Mouse (Mus musculus): Measurements from ENCODE around the gene Arhgef1. TPM values are rescaled to one million over a fixed set of nuclear protein-coding genes. Genes with fewer than 3 reads are reported as not detected.
A peak's percentile ranks its signal among the peaks of the same experiment; 100 is the strongest.

Arhgef1 gene
- total and polyA plus RNA-seq, 3 experiments, result 17.8 to 128 (median 37.8) TPM

DNA sequence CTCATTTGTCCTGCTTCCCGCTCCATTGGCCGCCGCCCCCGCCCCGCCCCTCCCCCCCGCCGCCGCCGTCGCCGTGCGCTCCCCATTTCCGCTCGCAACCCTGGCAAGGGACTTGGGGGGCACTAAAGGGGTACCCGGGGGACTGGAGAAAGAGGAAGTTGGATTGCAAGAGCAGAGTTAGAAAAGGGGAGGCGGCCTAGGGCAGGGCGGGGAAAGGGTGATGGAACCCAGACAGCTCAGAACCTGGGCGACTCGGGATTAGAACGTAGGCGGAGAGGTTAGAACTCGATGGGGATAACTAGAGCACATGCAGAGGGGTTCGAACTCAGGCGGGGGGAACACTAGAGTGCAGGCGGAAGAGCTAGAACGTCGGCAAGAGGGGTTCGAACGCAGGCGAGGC is 51.7 kb downstream of the Arhgef1 start:
- peaks cover 6% of the 10 kb centered on the region for H3K9me3 ChIP-seq (replicated peaks; ENCODE audit: low read length)

DNA sequence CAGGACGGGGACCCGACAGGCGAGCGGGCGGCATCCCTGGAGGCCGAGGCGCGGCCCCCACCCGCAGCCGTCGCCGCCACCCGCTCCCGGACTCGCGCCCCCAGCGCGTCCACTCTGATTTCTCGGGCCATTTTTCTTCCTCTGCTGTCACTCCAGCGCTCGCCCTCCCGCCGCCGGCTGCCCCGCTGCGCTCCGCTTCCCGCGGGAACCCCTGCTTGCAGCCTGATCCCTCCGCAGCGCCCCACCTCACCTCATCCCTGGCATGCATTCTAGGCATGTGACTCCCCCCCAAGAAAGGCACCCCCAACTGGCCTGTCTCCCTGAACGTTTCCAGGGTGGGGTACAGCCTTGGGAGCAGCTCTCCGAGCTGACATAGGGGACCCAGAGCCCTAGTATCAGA is 52.5 kb downstream of the Arhgef1 start:
- peaks cover 61% of the 10 kb centered on the region for H3K27me3 ChIP-seq (replicated peaks)
- dilution Hi-C loops (cut with MboI; ENCODE audit: extremely low pct_ligation_motif_present, extremely low pct_unique_long_range_greater_than_20kb, low sequenced_read_pairs), result no loop called here
- in situ Hi-C loops (cut with MboI; ENCODE audit: low pct_ligation_motif_present, low pct_unique_long_range_greater_than_20kb, low sequenced_read_pairs), result no loop called here
- H3K9ac ChIP-seq (ENCODE audit: insufficient read depth, low read depth), result no peak overlapping the region
- H3K36me3 ChIP-seq (replicated peaks in 1 of 2; ENCODE audit: control insufficient read depth in 1 of 2, insufficient read depth in 1 of 2, low read length in 1 of 2), result no peaks in the 10 kb centered on the region
- no peak overlapping the region for H3K27ac ChIP-seq (ENCODE audit: insufficient read depth, low read depth)
- peaks cover 4% of the 10 kb centered on the region for H3K9me3 ChIP-seq (replicated peaks; ENCODE audit: low read length)
- H3K4me2 ChIP-seq (ENCODE audit: insufficient read depth, low read depth, poor library complexity, severe bottlenecking), result no peak overlapping the region
- peaks cover 0 to 7% of the 10 kb centered on the region in 2 experiments; a peak in 2 of 4 replicates for H3K4me1 ChIP-seq (ENCODE audit: control insufficient read depth in 1 of 2, insufficient read depth in 2 of 2)
- no peaks in the 10 kb centered on the region for H3K79me2 ChIP-seq (replicated peaks; ENCODE audit: control insufficient read depth, extremely low read depth, insufficient read depth, poor library complexity, severe bottlenecking)
- DNase-seq (ENCODE audit: extremely low read depth), result no peak
- TF ChIP-seq MAX (IDR thresholded peaks at IDR 0.05; ENCODE audit: low read length) (no peak), SIN3A (IDR thresholded peaks at IDR 0.05; ENCODE audit: low read length) (no peak), ZNF384 (IDR thresholded peaks at IDR 0.05; ENCODE audit: low read depth, low read length) (no peak), JUND (conservative IDR thresholded peaks at IDR 0.05; ENCODE audit: low read depth, low read length) (no peak), ELF1 (IDR thresholded peaks at IDR 0.05; ENCODE audit: low read depth, low read length) (no peak)
- no peak overlapping the region for H3K4me3 ChIP-seq (replicated peaks in 1 of 3; ENCODE audit: low read depth in 2 of 3, low read length in 2 of 3, poor library complexity in 1 of 3)

More for the DNA sequence above, 51.7 kb downstream of the Arhgef1 start:
- dilution Hi-C loops (cut with MboI; ENCODE audit: extremely low pct_ligation_motif_present, extremely low pct_unique_long_range_greater_than_20kb, low sequenced_read_pairs), result no loop called here
- TF ChIP-seq MAZ (IDR thresholded peaks at IDR 0.05; ENCODE audit: low read depth, low read length), result no peak
- in situ Hi-C loops (cut with MboI; ENCODE audit: low pct_ligation_motif_present, low pct_unique_long_range_greater_than_20kb, low sequenced_read_pairs), result loop anchor here (5.0 kb wide), 1 partner anchor 67 kb away; no protein-coding TSS in a partner anchor
- DNase-seq (ENCODE audit: extremely low read depth), result no peak
- Histone ChIP-seq H3K4me2 (ENCODE audit: insufficient read depth, low read depth, poor library complexity, severe bottlenecking) (peak overlapping the region; percentile 70), H3K4me1 (ENCODE audit: control insufficient read depth in 1 of 2, insufficient read depth in 2 of 2) (peaks cover 0 to 7% of the 10 kb centered on the region in 2 experiments; a peak in 2 of 4 replicates), H3K36me3 (replicated peaks in 1 of 2; ENCODE audit: control insufficient read depth in 1 of 2, insufficient read depth in 1 of 2, low read length in 1 of 2) (no peaks in the 10 kb centered on the region), H3K79me2 (replicated peaks; ENCODE audit: control insufficient read depth, extremely low read depth, insufficient read depth, poor library complexity, severe bottlenecking) (no peaks in the 10 kb centered on the region), H3K27ac (ENCODE audit: insufficient read depth, low read depth) (no peak overlapping the region), H3K9ac (ENCODE audit: insufficient read depth, low read depth) (peak overlapping the region; percentile 63; the same call in 1 of the 2 replicates), H3K4me3 (replicated peaks in 1 of 3; ENCODE audit: low read depth in 2 of 3, low read length in 2 of 3, poor library complexity in 1 of 3) (no peak overlapping the region), H3K27me3 (replicated peaks) (peaks cover 66% of the 10 kb centered on the region)

DNA sequence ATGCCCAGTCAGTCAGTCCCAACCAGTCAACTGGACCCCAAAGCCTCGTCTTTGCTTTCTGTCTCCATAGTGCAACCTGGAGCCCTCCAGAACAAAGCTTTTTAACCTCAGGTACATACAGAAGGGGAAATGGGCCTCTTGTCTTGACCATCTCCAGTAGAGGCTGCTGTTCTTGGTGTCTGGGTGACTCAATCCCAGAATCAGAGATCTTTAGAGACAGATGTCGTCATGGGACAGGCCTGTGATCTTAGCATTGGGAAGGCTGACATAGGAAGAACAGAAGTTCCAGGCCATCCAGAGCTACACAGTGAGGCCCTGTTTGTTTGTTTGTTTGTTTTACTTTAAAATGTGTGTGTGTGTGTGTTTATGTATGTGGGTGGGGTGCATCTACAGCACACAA is 61.6 kb downstream of the Arhgef1 start:
- dilution Hi-C loops (cut with MboI; ENCODE audit: extremely low pct_ligation_motif_present, extremely low pct_unique_long_range_greater_than_20kb, low sequenced_read_pairs) (no loop called here), in situ Hi-C loops (cut with MboI; ENCODE audit: low pct_ligation_motif_present, low pct_unique_long_range_greater_than_20kb, low sequenced_read_pairs) (loop anchor here (5.0 kb wide), 1 partner anchor 117 kb away; no protein-coding TSS in a partner anchor)
- Histone ChIP-seq H3K4me3 (replicated peaks in 1 of 3; ENCODE audit: low read depth in 2 of 3, low read length in 2 of 3, poor library complexity in 1 of 3) (no peak overlapping the region), H3K36me3 (replicated peaks in 1 of 2; ENCODE audit: control insufficient read depth in 1 of 2, insufficient read depth in 1 of 2, low read length in 1 of 2) (peaks cover 0 to 5% of the 10 kb centered on the region in 2 experiments), H3K79me2 (replicated peaks; ENCODE audit: control insufficient read depth, extremely low read depth, insufficient read depth, poor library complexity, severe bottlenecking) (no peaks in the 10 kb centered on the region), H3K27ac (ENCODE audit: insufficient read depth, low read depth) (no peak overlapping the region), H3K4me2 (ENCODE audit: insufficient read depth, low read depth, poor library complexity, severe bottlenecking) (no peak overlapping the region), H3K4me1 (ENCODE audit: control insufficient read depth in 1 of 2, insufficient read depth in 2 of 2) (peaks cover 5 to 15% of the 10 kb centered on the region in 2 experiments), H3K9me3 (replicated peaks; ENCODE audit: low read length) (no peaks in the 10 kb centered on the region), H3K27me3 (replicated peaks) (peaks cover 8% of the 10 kb centered on the region), H3K9ac (ENCODE audit: insufficient read depth, low read depth) (no peak overlapping the region)
- TF ChIP-seq JUND (conservative IDR thresholded peaks at IDR 0.05; ENCODE audit: low read depth, low read length), result peak; percentile 63
- 0 out of 2 replicates have a peak, but pooled peaks have one; percentile 27 for TF ChIP-seq ETS1 (conservative IDR thresholded peaks at IDR 0.05; ENCODE audit: low read depth, low read length)
- peak; percentile 84 for TF ChIP-seq IRF4 (IDR thresholded peaks at IDR 0.05; ENCODE audit: low read depth, low read length)
- no peak for TF ChIP-seq MAZ (IDR thresholded peaks at IDR 0.05; ENCODE audit: low read depth, low read length)
- 0 out of 2 replicates have a peak, but pooled peaks have one; percentile 27 for TF ChIP-seq RCOR1 (conservative IDR thresholded peaks at IDR 0.05; ENCODE audit: low read depth, low read length)
- peak; percentile 21; the same call in 1 of the 2 replicates for TF ChIP-seq MEF2A (IDR thresholded peaks at IDR 0.05; ENCODE audit: borderline replicate concordance, low read depth, low read length)
- TF ChIP-seq POLR2AphosphoS2 (IDR thresholded peaks at IDR 0.05; ENCODE audit: low read depth, low read length), result no peak
- TF ChIP-seq HCFC1 (IDR thresholded peaks at IDR 0.05; ENCODE audit: low read depth, low read length), result no peak
- TF ChIP-seq NRF1 (IDR thresholded peaks at IDR 0.05; ENCODE audit: low read depth, low read length), result no peak
- peak; percentile 71 for TF ChIP-seq EP300 (IDR thresholded peaks at IDR 0.05; ENCODE audit: low read length)
- TF ChIP-seq JUN (IDR thresholded peaks at IDR 0.05; ENCODE audit: insufficient read depth, low read depth, low read length), result peak; percentile 40
- 0 out of 2 replicates have a peak, but pooled peaks have one; percentile 48 for TF ChIP-seq CHD2 (IDR thresholded peaks at IDR 0.05; ENCODE audit: low read length)
- TF ChIP-seq KAT2A (IDR thresholded peaks at IDR 0.05; ENCODE audit: insufficient replicate concordance, low read length), result 0 out of 2 replicates have a peak, but pooled peaks have one; percentile 35
- peak; percentile 57 for TF ChIP-seq TCF12 (IDR thresholded peaks at IDR 0.05; ENCODE audit: low read depth, low read length)
- TF ChIP-seq MXI1 (IDR thresholded peaks at IDR 0.05; ENCODE audit: low read depth, low read length), result 0 out of 2 replicates have a peak, but pooled peaks have one; percentile 21
- peak; percentile 18; the same call in 1 of the 2 replicates for TF ChIP-seq BHLHE40 (IDR thresholded peaks at IDR 0.05; ENCODE audit: low read depth, low read length)
- DNase-seq (ENCODE audit: extremely low read depth), result peak; percentile 39

Measured in CH12.LX (cell line).